Mouse (Mus musculus) neural tube, embryonic 11.5 days (tissue): ENCODE measurements around the gene Foxf1. TPM values are rescaled to one million over a fixed set of nuclear protein-coding genes. Genes with fewer than 3 reads are reported as not detected.

Source experiments
- ATAC-seq: fragments of 200-750 bp; cut with Nextera tagmentation; 2 replicates; pipeline ENCODE4 v1.8.0; 2017; ENCODE audit warnings: moderate number of reproducible peaks, mild to moderate bottlenecking, moderate TSS enrichment, moderate library complexity; ENCODE audit not compliant: insufficient read depth, low FRiP score, low TSS enrichment
- DNase-seq: peaks from one replicate; pipeline ENCODE4 v3.0.0-alpha.2; 2015; ENCODE audit warnings: low spot score
- H3K27ac ChIP-seq: fragments of 300-500 bp; sonication (generic); 2 replicates; pipeline ENCODE4 v1.5.1; 2014; ENCODE audit warnings: low read depth, mild to moderate bottlenecking, low read length
- H3K27me3 ChIP-seq: fragments of 300-500 bp; sonication (generic); 2 replicates; pipeline ENCODE4 v1.6.1; 2014; ENCODE audit warnings: mild to moderate bottlenecking, low read length, mixed read lengths; ENCODE audit not compliant: control insufficient read depth, insufficient read depth
- H3K36me3 ChIP-seq: fragments of 300-500 bp; sonication (generic); 2 replicates; pipeline ENCODE4 v1.6.1; 2014; ENCODE audit warnings: mild to moderate bottlenecking, low read length, moderate library complexity, mixed read lengths; ENCODE audit not compliant: control insufficient read depth, insufficient read depth
- H3K4me1 ChIP-seq: fragments of 300-500 bp; sonication (generic); 2 replicates; pipeline ENCODE4 v1.6.1; 2014; ENCODE audit warnings: low read length, mixed read lengths; ENCODE audit not compliant: control insufficient read depth, insufficient read depth
- H3K4me2 ChIP-seq: fragments of 300-500 bp; sonication (generic); 2 replicates; pipeline ENCODE4 v1.6.1; 2014; ENCODE audit warnings: low read depth, mild to moderate bottlenecking, moderate library complexity
- H3K4me3 ChIP-seq: fragments of 300-500 bp; sonication (generic); 2 replicates; pipeline ENCODE4 v1.5.1; 2014; ENCODE audit warnings: low read depth, low read length
- H3K9ac ChIP-seq: fragments of 300-500 bp; sonication (generic); 2 replicates; pipeline ENCODE4 v1.6.1; 2014; ENCODE audit warnings: mild to moderate bottlenecking, low read length
- H3K9me3 ChIP-seq: fragments of 300-500 bp; sonication (generic); 2 replicates; pipeline ENCODE4 v1.6.1; 2016; ENCODE audit warnings: low read length; ENCODE audit not compliant: control insufficient read depth
- WGBS: fragments of 180-500 bp; shearing (Covaris S2); extraction: QIAGEN DNeasy Blood & Tissue Kit; methylation state at CpG from one replicate; pipeline ENCODE4 v1.1.7; 2014; 5-methylcytosine and 5-hydroxymethylcytosine counted together
- polyA plus RNA-seq: library from polyadenylated mRNA; unstranded; fragments of >200 nt; fragmentation: Nextera tagmentation; extraction: Ambion mirVana; gene quantifications from 2 replicates; pipeline ENCODE4 v1.2.1, GENCODE M21; 2014

The Foxf1 gene
- polyA plus RNA-seq, 1 experiment from 2014 or later = 2.6 TPM

GRCm38 (mm10) chr8:121128531-121129264 lies 44.5 kb downstream of the Foxf1 start:
- WGBS = 2% methylated on average over 52 of the region's 55 CpGs
- Histone ChIP-seq H3K9me3 (no peaks in the 10 kb centered on the region), H3K27ac (no peak overlapping the region), H3K4me1 (peaks cover 8% of the 10 kb centered on the region), H3K4me3 (peak overlapping the region; percentile 19), H3K36me3 (no peaks in the 10 kb centered on the region), H3K27me3 (peaks cover 67% of the 10 kb centered on the region), H3K4me2 (peak overlapping the region; percentile 22), H3K9ac (peak overlapping the region; percentile 32; the same call in 1 of the 2 replicates)
- no peak for ATAC-seq
- DNase-seq = peak; percentile 44

GRCm38 (mm10) chr8:121129265-121129940 lies 45.2 kb downstream of the Foxf1 start:
- H3K4me2 ChIP-seq = no peak overlapping the region
- no peak for DNase-seq

GRCm38 (mm10) chr8:121130522-121130921 lies 46.3 kb downstream of the Foxf1 start:
- H3K27me3 ChIP-seq = peaks cover 51% of the 10 kb centered on the region
- peaks cover 8% of the 10 kb centered on the region for H3K4me1 ChIP-seq
- DNase-seq = peak; percentile 57
- no peak overlapping the region for H3K9ac ChIP-seq
- H3K4me2 ChIP-seq = no peak overlapping the region
- H3K27ac ChIP-seq = no peak overlapping the region
- ATAC-seq = no peak
- WGBS = 34% methylated on average over 5 of the region's 5 CpGs
- no peaks in the 10 kb centered on the region for H3K36me3 ChIP-seq
- H3K9me3 ChIP-seq = no peaks in the 10 kb centered on the region
- H3K4me3 ChIP-seq = no peak overlapping the region

More at GRCm38 (mm10) chr8:121129265-121129940, 45.2 kb downstream of the Foxf1 start:
- no peak for ATAC-seq
- Histone ChIP-seq H3K9me3 (no peaks in the 10 kb centered on the region), H3K9ac (no peak overlapping the region), H3K27ac (no peak overlapping the region), H3K4me1 (peaks cover 8% of the 10 kb centered on the region), H3K36me3 (no peaks in the 10 kb centered on the region), H3K27me3 (peaks cover 62% of the 10 kb centered on the region), H3K4me3 (no peak overlapping the region)
- 17% methylated on average over 16 of the region's 16 CpGs for WGBS

GRCm38 (mm10) chr8:121132961-121133513 lies 48.9 kb downstream of the Foxf1 start:
- DNase-seq = no peak
- H3K27ac ChIP-seq = no peak overlapping the region
- no peak overlapping the region for H3K9ac ChIP-seq
- 56% methylated on average over 5 of the region's 5 CpGs for WGBS
- H3K4me1 ChIP-seq = peaks cover 6% of the 10 kb centered on the region
- H3K9me3 ChIP-seq = 0 out of 2 replicates have a peak, but pooled peaks cover 3% of the 10 kb centered on the region
- ATAC-seq = no peak
- no peaks in the 10 kb centered on the region for H3K36me3 ChIP-seq
- H3K4me2 ChIP-seq = no peak overlapping the region
- no peak overlapping the region for H3K4me3 ChIP-seq
- H3K27me3 ChIP-seq = peaks cover 27% of the 10 kb centered on the region

GRCm38 (mm10) chr8:121134102-121134501 lies 49.9 kb downstream of the Foxf1 start:
- Histone ChIP-seq H3K36me3 (no peaks in the 10 kb centered on the region), H3K4me3 (no peak overlapping the region), H3K9ac (no peak overlapping the region), H3K4me1 (no peaks in the 10 kb centered on the region), H3K9me3 (peaks cover 6% of the 10 kb centered on the region; the same call in 1 of the 2 replicates), H3K4me2 (no peak overlapping the region), H3K27me3 (peaks cover 17% of the 10 kb centered on the region), H3K27ac (no peak overlapping the region)
- ATAC-seq = no peak
- 90% methylated on average over 10 of the region's 10 CpGs for WGBS
- no peak for DNase-seq

GRCm38 (mm10) chr8:121134512-121134911 lies 50.3 kb downstream of the Foxf1 start:
- H3K4me2 ChIP-seq = no peak overlapping the region
- no peaks in the 10 kb centered on the region for H3K36me3 ChIP-seq
- peaks cover 6% of the 10 kb centered on the region; the same call in 1 of the 2 replicates for H3K9me3 ChIP-seq
- H3K4me3 ChIP-seq = no peak overlapping the region
- ATAC-seq (no peak), DNase-seq (no peak)
- H3K27ac ChIP-seq = no peak overlapping the region
- H3K9ac ChIP-seq = no peak overlapping the region
- H3K27me3 ChIP-seq = peaks cover 13% of the 10 kb centered on the region
- WGBS = 88% methylated on average over 11 of the region's 11 CpGs
- no peaks in the 10 kb centered on the region for H3K4me1 ChIP-seq

GRCm38 (mm10) chr8:121136856-121137255 lies 52.7 kb downstream of the Foxf1 start:
- no peaks in the 10 kb centered on the region for H3K4me1 ChIP-seq
- 91% methylated on average over 6 of the region's 6 CpGs for WGBS
- no peak overlapping the region for H3K27ac ChIP-seq
- H3K4me2 ChIP-seq = no peak overlapping the region
- DNase-seq (no peak), ATAC-seq (no peak)
- no peaks in the 10 kb centered on the region for H3K27me3 ChIP-seq
- H3K9ac ChIP-seq = no peak overlapping the region
- peaks cover 6% of the 10 kb centered on the region; the same call in 1 of the 2 replicates for H3K9me3 ChIP-seq
- no peaks in the 10 kb centered on the region for H3K36me3 ChIP-seq
- H3K4me3 ChIP-seq = no peak overlapping the region
